Mouse (Mus musculus) MEL (cell line): ENCODE results near the gene Olfr1394. TPM values are rescaled to one million over a fixed set of nuclear protein-coding genes. Genes with fewer than 3 reads are reported as not detected.

Source experiments
- DNase-seq: peaks from one replicate; pipeline ENCODE4 v3.0.0; 2011; ENCODE audit warnings: low read depth, low spot score
- H3K27ac ChIP-seq: 2 replicates; pipeline ENCODE4 v1.5.1; 2012; ENCODE audit warnings: low read depth, mild to moderate bottlenecking, control low read depth, low read length, moderate library complexity; ENCODE audit not compliant: control insufficient read depth
- H3K27me3 ChIP-seq, 2 experiments: fragments of 150-350 bp in 1 of 2; sonication (generic) in 1 of 2; 2 replicates each; pipeline ENCODE4 v1.6.1; 2012; ENCODE audit warnings: low read length in 2 of 2, mild to moderate bottlenecking in 2 of 2, improper control_type of control experiment in 1 of 2, moderate library complexity in 1 of 2; ENCODE audit not compliant: insufficient read depth in 2 of 2, control insufficient read depth in 1 of 2
- H3K36me3 ChIP-seq, 2 experiments: 2 replicates each; pipeline ENCODE4 v1.6.1; 2012 to 2014; ENCODE audit warnings: low read length in 2 of 2, improper control_type of control experiment in 1 of 2, inconsistent platforms in 1 of 2, mild to moderate bottlenecking in 1 of 2; ENCODE audit not compliant: insufficient read depth in 2 of 2, control insufficient read depth in 1 of 2
- H3K4me1 ChIP-seq, 2 experiments: fragments of 150-350 bp in 1 of 2; sonication (generic) in 1 of 2; 2 replicates each; pipeline ENCODE4 v1.6.1; 2012; ENCODE audit warnings: low read length in 2 of 2, improper control_type of control experiment in 1 of 2, mild to moderate bottlenecking in 1 of 2; ENCODE audit not compliant: insufficient read depth in 2 of 2, control insufficient read depth in 1 of 2
- H3K4me3 ChIP-seq, 2 experiments: fragments of 150-350 bp in 1 of 2; sonication (generic) in 1 of 2; 2 replicates each; pipeline ENCODE4 v1.5.1; 2012; ENCODE audit warnings: low read depth in 2 of 2, low read length in 2 of 2, mild to moderate bottlenecking in 2 of 2, moderate library complexity in 2 of 2, control low read depth in 1 of 2, improper control_type of control experiment in 1 of 2; ENCODE audit not compliant: control insufficient read depth in 1 of 2, insufficient read depth in 1 of 2
- H3K79me2 ChIP-seq: 2 replicates; pipeline ENCODE4 v1.6.1; 2012; ENCODE audit warnings: mild to moderate bottlenecking, low read length, moderate library complexity; ENCODE audit not compliant: control insufficient read depth, poor library complexity, insufficient read depth
- H3K9ac ChIP-seq: 2 replicates; pipeline ENCODE4 v1.6.1; 2012; ENCODE audit warnings: low read depth, mild to moderate bottlenecking, control low read depth, low read length, moderate library complexity; ENCODE audit not compliant: control insufficient read depth, poor library complexity, severe bottlenecking
- H3K9me3 ChIP-seq: fragments of 150-350 bp; sonication (generic); replicated peaks from 2 replicates; pipeline ENCODE4 v1.6.1; 2012; ENCODE audit warnings: mild to moderate bottlenecking, low read length, improper control_type of control experiment, moderate library complexity; ENCODE audit not compliant: insufficient read depth
- CHD1 ChIP-seq: IDR thresholded peaks from 2 replicates; pipeline ENCODE4 v1.6.1; 2012; ENCODE audit warnings: low read depth, mild to moderate bottlenecking, inconsistent platforms, low read length, improper control_type of control experiment
- CHD2 ChIP-seq: IDR thresholded peaks from 2 replicates; pipeline ENCODE4 v1.6.1; 2011; ENCODE audit warnings: low read length, improper control_type of control experiment
- ELF1 ChIP-seq: IDR thresholded peaks from 2 replicates; pipeline ENCODE4 v1.6.1; 2014; ENCODE audit warnings: low read depth, mild to moderate bottlenecking, inconsistent platforms, low read length, improper control_type of control experiment, moderate library complexity
- EP300 ChIP-seq, 2 experiments: IDR thresholded peaks; 2 replicates each; pipeline ENCODE4 v1.6.1; 2011; ENCODE audit warnings: improper control_type of control experiment in 2 of 2, low read length in 2 of 2, low read depth in 1 of 2, mild to moderate bottlenecking in 1 of 2
- GATA1 ChIP-seq: IDR thresholded peaks from 2 replicates; pipeline ENCODE4 v1.6.1; 2011; ENCODE audit warnings: low read depth, low read length, improper control_type of control experiment
- MAFK ChIP-seq: IDR thresholded peaks from 2 replicates; pipeline ENCODE4 v1.6.1; 2011; ENCODE audit warnings: low read depth, mild to moderate bottlenecking, low read length, improper control_type of control experiment, borderline replicate concordance
- MEF2A ChIP-seq: IDR thresholded peaks from 2 replicates; pipeline ENCODE4 v1.6.1; 2014; ENCODE audit warnings: low read depth, mild to moderate bottlenecking, inconsistent platforms, low read length, improper control_type of control experiment; ENCODE audit not compliant: poor library complexity, insufficient replicate concordance, severe bottlenecking; ENCODE audit errors: extremely low read depth
- MYC ChIP-seq: IDR thresholded peaks from 2 replicates; pipeline ENCODE4 v1.6.1; 2011; ENCODE audit warnings: low read depth, mild to moderate bottlenecking, low read length, improper control_type of control experiment, moderate library complexity
- POLR2AphosphoS2 ChIP-seq: IDR thresholded peaks from 2 replicates; pipeline ENCODE4 v1.6.1; 2011; ENCODE audit warnings: low read length, improper control_type of control experiment
- RCOR1 ChIP-seq: IDR thresholded peaks from 2 replicates; pipeline ENCODE4 v1.6.1; 2012; ENCODE audit warnings: low read depth, mild to moderate bottlenecking, inconsistent platforms, low read length, improper control_type of control experiment
- SIN3A ChIP-seq: IDR thresholded peaks from 2 replicates; pipeline ENCODE4 v1.6.1; 2012; ENCODE audit warnings: low read length, improper control_type of control experiment, inconsistent platforms
- SMC3 ChIP-seq: IDR thresholded peaks from 2 replicates; pipeline ENCODE4 v1.6.1; 2011; ENCODE audit warnings: low read depth, low read length, improper control_type of control experiment
- TAL1 ChIP-seq: IDR thresholded peaks from 2 replicates; pipeline ENCODE4 v1.6.1; 2012; ENCODE audit warnings: mild to moderate bottlenecking, inconsistent platforms, low read length, moderate library complexity, mixed read lengths
- TCF12 ChIP-seq: IDR thresholded peaks from 2 replicates; pipeline ENCODE4 v1.6.1; 2014; ENCODE audit warnings: low read depth, mild to moderate bottlenecking, inconsistent platforms, low read length, improper control_type of control experiment, moderate library complexity
- USF2 ChIP-seq, 2 experiments: IDR thresholded peaks; 2 replicates each; pipeline ENCODE4 v1.6.1; 2011 to 2012; ENCODE audit warnings: improper control_type of control experiment in 2 of 2, low read length in 2 of 2, borderline replicate concordance in 1 of 2, inconsistent platforms in 1 of 2, low read depth in 1 of 2, mild to moderate bottlenecking in 1 of 2; ENCODE audit not compliant: insufficient read depth in 1 of 2
- ZMIZ1 ChIP-seq: IDR thresholded peaks from 2 replicates; pipeline ENCODE4 v1.6.1; 2012; ENCODE audit warnings: low read depth, mild to moderate bottlenecking, inconsistent platforms, low read length, improper control_type of control experiment, moderate library complexity
- ZNF384 ChIP-seq: IDR thresholded peaks from 2 replicates; pipeline ENCODE4 v1.6.1; 2012; ENCODE audit warnings: low read depth, mild to moderate bottlenecking, inconsistent platforms, low read length, improper control_type of control experiment
- polyA plus RNA-seq, 2 experiments: library from polyadenylated mRNA; stranded (reverse) in 1 of 2; unstranded in 1 of 2; fragments of >175 nt in 1 of 2; fragments of >200 nt in 1 of 2; gene quantifications; 2 replicates each; pipeline versions ENCODE4 v1.2.1 to v1.2.4; 2012; ENCODE audit warnings: low replicate concordance in 2 of 2, low read depth in 1 of 2; ENCODE audit not compliant: insufficient read length in 2 of 2, insufficient read depth in 1 of 2, missing spikeins in 1 of 2
- total RNA-seq: library from RNA; depleted of rRNA; stranded (reverse); fragments of 300-350 nt; gene quantifications from 2 replicates; pipeline ENCODE4 v1.2.3, GENCODE M21; 2012; rRNA removed

Olfr1394 gene
- total and polyA plus RNA-seq, 3 experiments, result not detected

- Histone ChIP-seq H3K79me2 (peaks cover 57% of the 10 kb centered on the region), H3K36me3 (peaks cover 15 to 56% of the 10 kb centered on the region in 2 experiments), H3K4me3 (no peak overlapping the region; a peak in 1 of 4 replicates), H3K27ac (no peak overlapping the region), H3K9me3 (no peaks in the 10 kb centered on the region), H3K4me1 (peaks cover 16 to 41% of the 10 kb centered on the region in 2 experiments), H3K9ac (peak overlapping the region; percentile 18; the same call in 1 of the 2 replicates), H3K27me3 (no peaks in the 10 kb centered on the region)
- TF ChIP-seq ZMIZ1 (no peak), SIN3A (0 out of 2 replicates have a peak, but pooled peaks have one; percentile 22), MYC (no peak)
- DNase-seq, result peak; percentile 15
Measured at GRCm38 (mm10) chr11:49205080-49205590, 51.0 kb downstream of the Olfr1394 start.

- Histone ChIP-seq H3K4me1 (peaks cover 17 to 31% of the 10 kb centered on the region in 2 experiments), H3K27me3 (no peaks in the 10 kb centered on the region), H3K27ac (no peak overlapping the region)
- no peak for TF ChIP-seq USF2 (IDR thresholded peaks at IDR 0.05; ENCODE audit: borderline replicate concordance in 1 of 2, insufficient read depth in 1 of 2, low read depth in 1 of 2, low read length in 2 of 2)
- peak; percentile 35 to 65; a peak in 3 of 4 replicates for TF ChIP-seq EP300 (IDR thresholded peaks at IDR 0.05; ENCODE audit: low read depth in 1 of 2, low read length in 2 of 2)
- TF ChIP-seq ELF1, result no peak
- no peak for TF ChIP-seq ZMIZ1
- peak; percentile 60 for TF ChIP-seq GATA1
- TF ChIP-seq CHD1, result 0 out of 2 replicates have a peak, but pooled peaks have one; percentile 25
- TF ChIP-seq CHD2, result no peak
- TF ChIP-seq MEF2A, result no peak
- TF ChIP-seq TAL1, result peak; percentile 44; the same call in 1 of the 2 replicates
- 0 out of 2 replicates have a peak, but pooled peaks have one; percentile 13 for TF ChIP-seq RCOR1
- 0 out of 2 replicates have a peak, but pooled peaks have one; percentile 5 for TF ChIP-seq TCF12
- no peak for TF ChIP-seq POLR2AphosphoS2
- TF ChIP-seq MAFK, result 0 out of 2 replicates have a peak, but pooled peaks have one; percentile 14
- no peak for TF ChIP-seq ZNF384
- no peak for TF ChIP-seq SMC3
- TF ChIP-seq, all 39 proteins: peak for 7
- peaks cover 15 to 62% of the 10 kb centered on the region in 2 experiments for H3K36me3 ChIP-seq
- no peak overlapping the region for H3K4me3 ChIP-seq
- no peaks in the 10 kb centered on the region for H3K9me3 ChIP-seq
- H3K9ac ChIP-seq, result no peak overlapping the region
- H3K79me2 ChIP-seq, result peaks cover 68% of the 10 kb centered on the region
- DNase-seq, result peak; percentile 63
Measured at GRCm38 (mm10) chr11:49207495-49207894, 53.3 kb downstream of the Olfr1394 start.

Other genes with a start within 250 kb of the Olfr1394 start
- 2.8 and 6.6 TPM in 2 replicates for gene Psme2b, start 208.2 kb upstream of the Olfr1394 start, total RNA-seq
- 1 to 10 TPM in 1 of 2 experiments, not detected in 1; 6.2 TPM for gene Psme2b, start 208.2 kb upstream of the Olfr1394 start, polyA plus RNA-seq
- 0.92 and 2.0 TPM in 2 replicates for gene Olfr56, start 175.5 kb upstream of the Olfr1394 start, total RNA-seq
- gene Olfr56, start 175.5 kb upstream of the Olfr1394 start, polyA plus RNA-seq, result under 1 TPM in 1 of 2 experiments, not detected in 1; 0.58 TPM
- gene 9930111J21Rik1, start 175.0 kb upstream of the Olfr1394 start, total RNA-seq, result 0.04 TPM in 1 of 2 replicates, not detected in the other
- under 1 TPM in 1 of 2 experiments, not detected in 1; 0.06 TPM for gene 9930111J21Rik1, start 175.0 kb upstream of the Olfr1394 start, polyA plus RNA-seq
- gene Gm12185, start 162.2 kb upstream of the Olfr1394 start, total RNA-seq, result not detected in 2 replicates
- gene Gm12185, start 162.2 kb upstream of the Olfr1394 start, polyA plus RNA-seq, result not detected
- gene Tgtp1, start 160.2 kb upstream of the Olfr1394 start, total RNA-seq, result not detected in 2 replicates
- not detected for gene Tgtp1, start 160.2 kb upstream of the Olfr1394 start, polyA plus RNA-seq
- gene 9930111J21Rik2, start 103.1 kb upstream of the Olfr1394 start, total RNA-seq, result 0.08 and 0.16 TPM in 2 replicates
- gene 9930111J21Rik2, start 103.1 kb upstream of the Olfr1394 start, polyA plus RNA-seq, result under 1 TPM in 1 of 2 experiments, not detected in 1; 0.04 TPM
- gene Tgtp2, start 90.2 kb upstream of the Olfr1394 start, total RNA-seq, result 0.75 and 0.77 TPM in 2 replicates
- gene Tgtp2, start 90.2 kb upstream of the Olfr1394 start, polyA plus RNA-seq, result under 1 TPM in 1 of 2 experiments, not detected in 1; 0.54 TPM
- gene Ifi47, start 77.8 kb upstream of the Olfr1394 start, total RNA-seq, result 35.2 and 48.0 TPM in 2 replicates
- 10 to 100 TPM in 1 of 2 experiments, not detected in 1; 26.4 TPM for gene Ifi47, start 77.8 kb upstream of the Olfr1394 start, polyA plus RNA-seq
- gene Olfr1396, start 39.5 kb upstream of the Olfr1394 start, total RNA-seq, result not detected in 2 replicates
- gene Olfr1396, start 39.5 kb upstream of the Olfr1394 start, polyA plus RNA-seq, result under 1 TPM in 1 of 2 experiments, not detected in 1; 0.06 TPM
- not detected in 2 replicates for gene Olfr1395, start 12.1 kb upstream of the Olfr1394 start, total RNA-seq
- gene Olfr1395, start 12.1 kb upstream of the Olfr1394 start, polyA plus RNA-seq, result not detected
- not detected in 2 replicates for gene Btnl9, start 32.8 kb downstream of the Olfr1394 start, total RNA-seq
- gene Btnl9, start 32.8 kb downstream of the Olfr1394 start, polyA plus RNA-seq, result under 1 TPM in 1 of 2 experiments, not detected in 1; 0.03 TPM
- gene Zfp62, start 48.9 kb downstream of the Olfr1394 start, total RNA-seq, result 30.8 and 31.8 TPM in 2 replicates
- 100 to 1,000 TPM in 1 of 2 experiments, 10 to 100 TPM in 1; 16.7 to 132 TPM for gene Zfp62, start 48.9 kb downstream of the Olfr1394 start, polyA plus RNA-seq
- 41.1 and 41.9 TPM in 2 replicates for gene Mgat1, start 89.8 kb downstream of the Olfr1394 start, total RNA-seq
- 10 to 100 TPM in 1 of 2 experiments, not detected in 1; 44.3 TPM for gene Mgat1, start 89.8 kb downstream of the Olfr1394 start, polyA plus RNA-seq
- not detected in 2 replicates for gene Olfr1393, start 123.9 kb downstream of the Olfr1394 start, total RNA-seq
- not detected for gene Olfr1393, start 123.9 kb downstream of the Olfr1394 start, polyA plus RNA-seq
- not detected in 2 replicates for gene Olfr1392, start 130.9 kb downstream of the Olfr1394 start, total RNA-seq
- gene Olfr1392, start 130.9 kb downstream of the Olfr1394 start, polyA plus RNA-seq, result not detected
- gene Olfr10, start 150.4 kb downstream of the Olfr1394 start, total RNA-seq, result not detected in 2 replicates
- gene Olfr10, start 150.4 kb downstream of the Olfr1394 start, polyA plus RNA-seq, result not detected
- gene Olfr1391, start 168.4 kb downstream of the Olfr1394 start, total RNA-seq, result not detected in 2 replicates
- gene Olfr1391, start 168.4 kb downstream of the Olfr1394 start, polyA plus RNA-seq, result not detected
- not detected in 2 replicates for gene Olfr1390, start 180.8 kb downstream of the Olfr1394 start, total RNA-seq
- not detected for gene Olfr1390, start 180.8 kb downstream of the Olfr1394 start, polyA plus RNA-seq